Mouse (Mus musculus) lung, postnatal 0 days (tissue): ENCODE measurements around the gene Slc23a2.

ENCODE experiments used
- CTCF ChIP-seq: IDR thresholded peaks from 2 replicates; pipeline ENCODE4 v1.5.1; 2016; ENCODE audit warnings: antibody characterized with exemption, mild to moderate bottlenecking
- EP300 ChIP-seq: IDR thresholded peaks from 2 replicates; pipeline ENCODE4 v1.6.1; 2016; ENCODE audit warnings: antibody characterized with exemption, mild to moderate bottlenecking, control low read depth

- TF ChIP-seq EP300: no peak
- TF ChIP-seq CTCF: no peak
Observed at GRCm38 (mm10) chr2:132176289-132176848, 31.5 kb upstream of the Slc23a2 start.
